Mouse (Mus musculus) stomach, postnatal 0 days (tissue): ENCODE data around the gene Heca. TPM values are rescaled to one million over a fixed set of nuclear protein-coding genes. Genes with fewer than 3 reads are reported as not detected.
"Not testable (repeated sequence)": the region's sequence is repeated elsewhere in the genome, so short reads cannot be mapped to it uniquely, and the experiment has no call there.

Source experiments
- ATAC-seq: fragments of 200-750 bp; cut with Nextera tagmentation; 2 replicates; pipeline ENCODE4 v1.8.0; 2017; ENCODE audit not compliant: low FRiP score, low TSS enrichment
- DNase-seq: peaks from one replicate; pipeline ENCODE4 v3.0.0-alpha.2; 2016; ENCODE audit warnings: low spot score
- H3K27ac ChIP-seq: fragments of 300-500 bp; sonication (generic); replicated peaks from 2 replicates; pipeline ENCODE4 v1.5.1; 2014; ENCODE audit warnings: mild to moderate bottlenecking, control low read depth
- H3K27me3 ChIP-seq: fragments of 300-500 bp; sonication (generic); 2 replicates; pipeline ENCODE4 v1.6.1; 2014; ENCODE audit warnings: low read length; ENCODE audit not compliant: control insufficient read depth, insufficient read depth
- H3K36me3 ChIP-seq: fragments of 300-500 bp; sonication (generic); 2 replicates; pipeline ENCODE4 v1.6.1; 2014; ENCODE audit warnings: low read length, mixed read lengths; ENCODE audit not compliant: control insufficient read depth, insufficient read depth
- H3K4me1 ChIP-seq: fragments of 300-500 bp; sonication (generic); replicated peaks from 2 replicates; pipeline ENCODE4 v1.6.1; 2014; ENCODE audit warnings: antibody characterized with exemption; ENCODE audit not compliant: control insufficient read depth, insufficient read depth
- H3K4me2 ChIP-seq: fragments of 300-500 bp; sonication (generic); replicated peaks from 2 replicates; pipeline ENCODE4 v1.6.1; 2014; ENCODE audit warnings: low read depth, mild to moderate bottlenecking, control low read depth, moderate library complexity
- H3K4me3 ChIP-seq: fragments of 300-500 bp; sonication (generic); 2 replicates; pipeline ENCODE4 v1.5.1; 2014; ENCODE audit warnings: low read depth, low read length, control low read depth
- H3K9ac ChIP-seq: fragments of 300-500 bp; sonication (generic); 2 replicates; pipeline ENCODE4 v1.6.1; 2014; ENCODE audit warnings: mild to moderate bottlenecking, low read length, control low read depth, mixed read lengths
- H3K9me3 ChIP-seq: fragments of 300-500 bp; sonication (generic); 2 replicates; pipeline ENCODE4 v1.6.1; 2016; ENCODE audit warnings: low read length; ENCODE audit not compliant: control insufficient read depth
- CTCF ChIP-seq: IDR thresholded peaks from 2 replicates; pipeline ENCODE4 v1.5.1; 2016; ENCODE audit warnings: antibody characterized with exemption, low read depth, mild to moderate bottlenecking, moderate library complexity
- EP300 ChIP-seq: optimal IDR thresholded peaks from 2 replicates; pipeline ENCODE3; 2016; ENCODE audit warnings: antibody characterized with exemption
- WGBS: fragments of 180-500 bp; shearing (Covaris S2); extraction: QIAGEN DNeasy Blood & Tissue Kit; methylation state at CpG from one replicate; pipeline ENCODE4 v1.1.7; 2014; 5-methylcytosine and 5-hydroxymethylcytosine counted together
- polyA plus RNA-seq: library from polyadenylated mRNA; unstranded; fragments of >200 nt; fragmentation: Nextera tagmentation; extraction: Ambion mirVana; gene quantifications from 2 replicates; pipeline ENCODE4 v1.2.1, GENCODE M21; 2015

The Heca gene
- polyA plus RNA-seq, 1 experiment from 2014 or later, result 7.2 TPM

DNA sequence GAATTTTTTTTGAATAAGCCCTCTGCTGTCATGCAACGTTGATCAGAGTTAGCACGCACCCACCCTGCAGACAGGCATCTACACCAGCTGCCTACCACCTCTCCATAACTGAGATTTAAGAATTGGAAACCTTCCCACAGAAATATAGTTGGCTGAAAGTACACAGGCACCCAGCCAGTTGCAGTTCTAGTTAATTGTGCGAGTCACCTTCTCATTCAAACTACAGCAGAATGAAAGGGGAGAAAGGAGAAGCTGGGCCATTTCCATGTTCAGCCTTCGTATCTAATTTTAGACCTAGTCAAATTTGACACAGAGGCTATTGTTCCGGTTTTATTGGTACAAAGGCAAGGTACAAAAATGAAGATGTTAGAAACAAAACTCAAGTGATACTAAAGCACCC is 2.9 kb upstream of the Heca start:
- no peaks in the 10 kb centered on the region for H3K9me3 ChIP-seq
- no peaks in the 10 kb centered on the region; the same call in 1 of the 2 replicates for H3K4me1 ChIP-seq
- no peaks in the 10 kb centered on the region for H3K36me3 ChIP-seq
- H3K9ac ChIP-seq, result no peak overlapping the region
- 65% methylated on average over 5 of the region's 5 CpGs for WGBS
- DNase-seq (no peak), ATAC-seq (no peak)
- TF ChIP-seq EP300, result no peak
- no peak for TF ChIP-seq CTCF
- H3K27ac ChIP-seq, result no peak overlapping the region
- H3K4me3 ChIP-seq, result no peak overlapping the region
- no peaks in the 10 kb centered on the region for H3K27me3 ChIP-seq
- H3K4me2 ChIP-seq, result no peak overlapping the region

GRCm38 (mm10) chr10:17947175-17947906 is 526 bp downstream of the Heca start:
- Histone ChIP-seq H3K4me2 (peak overlapping the region; percentile 62), H3K36me3 (no peaks in the 10 kb centered on the region), H3K27ac (peak overlapping the region; percentile 99), H3K4me3 (peak overlapping the region; percentile 82), H3K4me1 (no peaks in the 10 kb centered on the region; the same call in 1 of the 2 replicates), H3K9ac (peak overlapping the region; percentile 99), H3K27me3 (no peaks in the 10 kb centered on the region), H3K9me3 (no peaks in the 10 kb centered on the region)
- 1% methylated on average over 48 of the region's 110 CpGs for WGBS
- TF ChIP-seq CTCF, result no peak
- no peak for TF ChIP-seq EP300
- ATAC-seq (peak; percentile 60), DNase-seq (peak; percentile 78)

DNA sequence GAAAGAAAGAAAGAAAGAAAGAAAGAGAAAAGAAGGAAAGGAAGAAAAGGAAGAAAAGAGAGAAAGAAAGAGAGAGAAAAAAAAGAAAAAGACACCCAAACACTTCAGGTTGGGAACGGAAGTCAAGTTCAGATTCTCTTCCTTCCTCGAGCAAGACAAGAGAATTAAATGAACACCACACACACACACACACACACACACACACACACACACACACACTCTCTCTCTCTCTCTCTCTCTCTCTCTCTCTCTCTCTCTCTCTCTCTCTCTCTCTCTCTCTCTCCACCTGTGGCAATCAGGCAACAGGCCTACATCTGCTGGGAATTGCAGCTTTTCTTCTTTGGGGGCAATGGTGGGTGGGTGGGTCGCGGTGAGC is 1.1 kb downstream of the Heca start:
- not testable (repeated sequence) for H3K36me3 ChIP-seq, H3K4me1 ChIP-seq, DNase-seq, H3K9me3 ChIP-seq, ATAC-seq, H3K27me3 ChIP-seq
- H3K9ac ChIP-seq, result peak overlapping the region; percentile 99
- peak overlapping the region; percentile 99 for H3K27ac ChIP-seq
- peak overlapping the region; percentile 82 for H3K4me3 ChIP-seq
- H3K4me2 ChIP-seq, result peak overlapping the region; percentile 62
- WGBS, result 1% methylated on average over 4 of the region's 4 CpGs

GRCm38 (mm10) chr10:17946046-17946445 is 1.8 kb downstream of the Heca start:
- TF ChIP-seq CTCF (no peak), EP300 (no peak)
- Histone ChIP-seq H3K36me3 (no peaks in the 10 kb centered on the region), H3K4me1 (no peaks in the 10 kb centered on the region; the same call in 1 of the 2 replicates), H3K4me2 (peak overlapping the region; percentile 62), H3K9ac (peak overlapping the region; percentile 51; the same call in 1 of the 2 replicates), H3K9me3 (no peaks in the 10 kb centered on the region), H3K27me3 (no peaks in the 10 kb centered on the region), H3K4me3 (peak overlapping the region; percentile 82), H3K27ac (no peak overlapping the region)
- WGBS, result 26% methylated on average over 3 of the region's 3 CpGs
- ATAC-seq (no peak), DNase-seq (no peak)

GRCm38 (mm10) chr10:17933622-17934021 is 14.2 kb downstream of the Heca start:
- Histone ChIP-seq H3K4me3 (no peak overlapping the region), H3K4me1 (peaks cover 3% of the 10 kb centered on the region; the same call in 1 of the 2 replicates), H3K36me3 (no peaks in the 10 kb centered on the region), H3K27ac (no peak overlapping the region), H3K4me2 (no peak overlapping the region), H3K27me3 (no peaks in the 10 kb centered on the region), H3K9ac (no peak overlapping the region), H3K9me3 (no peaks in the 10 kb centered on the region)
- no peak for ATAC-seq
- 41% methylated on average over 2 of the region's 2 CpGs for WGBS
- TF ChIP-seq EP300, result no peak
- TF ChIP-seq CTCF, result no peak
- DNase-seq, result no peak

DNA sequence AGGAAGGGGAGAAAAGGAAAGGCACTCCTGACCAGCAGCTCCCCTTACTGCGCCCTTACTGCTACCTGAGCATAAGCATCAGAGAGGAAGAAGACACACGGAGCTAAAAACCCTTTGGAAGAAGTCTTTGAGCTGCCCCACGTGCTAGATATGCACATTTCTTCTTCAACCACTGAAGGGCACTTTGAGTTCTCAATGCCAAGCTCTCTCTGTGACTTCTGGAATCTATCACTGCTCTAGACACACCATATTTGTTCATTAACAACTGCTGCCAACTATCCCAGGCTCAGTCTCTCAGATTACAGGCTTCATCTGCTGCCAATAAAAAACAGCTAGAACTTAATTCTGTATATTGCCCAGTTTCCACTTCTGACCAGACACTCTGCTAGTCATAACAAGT is 15.7 kb downstream of the Heca start:
- Histone ChIP-seq H3K9ac (no peak overlapping the region), H3K4me1 (peaks cover 3% of the 10 kb centered on the region; the same call in 1 of the 2 replicates), H3K27ac (no peak overlapping the region), H3K4me3 (no peak overlapping the region), H3K36me3 (no peaks in the 10 kb centered on the region), H3K9me3 (no peaks in the 10 kb centered on the region), H3K4me2 (no peak overlapping the region), H3K27me3 (no peaks in the 10 kb centered on the region)
- ATAC-seq (peak; percentile 26; the same call in 1 of the 2 replicates), DNase-seq (no peak)
- no peak for TF ChIP-seq CTCF
- TF ChIP-seq EP300, result no peak
- WGBS, result 67% methylated on average over 3 of the region's 3 CpGs
